Mouse (Mus musculus) embryonic facial prominence, embryonic 15.5 days (tissue): ENCODE measurements around the gene Bbs2. TPM values are rescaled to one million over a fixed set of nuclear protein-coding genes. Genes with fewer than 3 reads are reported as not detected.

Source experiments
- ATAC-seq: fragments of 200-750 bp; cut with Nextera tagmentation; 2 replicates; pipeline ENCODE4 v1.8.0; 2017; ENCODE audit warnings: low read depth, moderate TSS enrichment; ENCODE audit not compliant: insufficient number of reproducible peaks, low FRiP score, low TSS enrichment
- H3K27ac ChIP-seq: fragments of 300-500 bp; sonication (generic); replicated peaks from 2 replicates; pipeline ENCODE4 v1.5.1; 2015; ENCODE audit warnings: mild to moderate bottlenecking, inconsistent platforms
- H3K27me3 ChIP-seq: fragments of 300-500 bp; sonication (generic); 2 replicates; pipeline ENCODE4 v1.6.1; 2015; ENCODE audit warnings: inconsistent platforms
- H3K36me3 ChIP-seq: fragments of 300-500 bp; sonication (generic); 2 replicates; pipeline ENCODE4 v1.6.1; 2015; ENCODE audit warnings: mild to moderate bottlenecking, inconsistent platforms
- H3K4me1 ChIP-seq: fragments of 300-500 bp; sonication (generic); 2 replicates; pipeline ENCODE4 v1.6.1; 2015; ENCODE audit warnings: inconsistent platforms
- H3K4me2 ChIP-seq: fragments of 300-500 bp; sonication (generic); replicated peaks from 2 replicates; pipeline ENCODE4 v1.6.1; 2015; ENCODE audit warnings: mild to moderate bottlenecking, inconsistent platforms
- H3K4me3 ChIP-seq: fragments of 300-500 bp; sonication (generic); replicated peaks from 2 replicates; pipeline ENCODE4 v1.5.1; 2015; ENCODE audit warnings: mild to moderate bottlenecking, inconsistent platforms
- H3K9ac ChIP-seq: fragments of 300-500 bp; sonication (generic); 2 replicates; pipeline ENCODE4 v1.6.1; 2015; ENCODE audit warnings: inconsistent platforms
- H3K9me3 ChIP-seq: fragments of 300-500 bp; sonication (generic); replicated peaks from 2 replicates; pipeline ENCODE4 v1.6.1; 2016; ENCODE audit warnings: inconsistent platforms
- WGBS: fragments of 180-500 bp; shearing (Covaris S2); methylation state at CpG from one replicate; pipeline ENCODE4 v1.1.7; 2015; 5-methylcytosine and 5-hydroxymethylcytosine counted together
- polyA plus RNA-seq: library from polyadenylated mRNA; unstranded; fragments of >200 nt; fragmentation: Nextera tagmentation; extraction: Ambion mirVana; gene quantifications from 2 replicates; pipeline ENCODE4 v1.2.1, GENCODE M21; 2015

Bbs2 gene
- polyA plus RNA-seq, 1 experiment from 2014 or later, result 16.2 TPM

GRCm38 (mm10) chr8:94094281-94094680, 4.4 kb downstream of the Bbs2 start:
- Histone ChIP-seq H3K27ac (no peak overlapping the region), H3K36me3 (no peaks in the 10 kb centered on the region), H3K4me1 (peaks cover 6% of the 10 kb centered on the region), H3K4me3 (no peak overlapping the region), H3K27me3 (no peaks in the 10 kb centered on the region), H3K9me3 (no peaks in the 10 kb centered on the region), H3K4me2 (no peak overlapping the region), H3K9ac (no peak overlapping the region)
- 81% methylated on average over 6 of the region's 6 CpGs for WGBS
- no peak for ATAC-seq

DNA sequence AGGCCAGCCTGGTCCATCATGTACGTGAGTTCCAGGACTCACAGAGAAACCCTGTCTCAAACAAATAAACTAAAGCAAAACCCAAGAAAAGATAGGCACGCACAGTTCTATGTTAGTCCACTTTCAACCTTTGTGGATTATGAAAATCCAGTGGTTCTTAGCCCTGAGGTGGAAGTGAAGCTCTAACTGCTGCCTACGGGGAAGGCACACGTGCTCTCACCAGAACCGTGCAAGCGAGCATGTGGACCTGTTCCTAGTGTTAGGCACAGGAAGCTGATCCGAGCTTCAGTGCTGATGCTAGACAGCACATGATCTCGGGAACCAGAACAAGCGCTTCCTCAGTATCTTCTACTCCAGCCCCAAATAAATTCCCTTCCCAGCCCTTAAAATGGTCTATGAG, 5.9 kb downstream of the Bbs2 start:
- Histone ChIP-seq H3K36me3 (no peaks in the 10 kb centered on the region), H3K9me3 (no peaks in the 10 kb centered on the region), H3K27ac (no peak overlapping the region), H3K4me3 (no peak overlapping the region), H3K4me2 (no peak overlapping the region), H3K27me3 (no peaks in the 10 kb centered on the region), H3K4me1 (peaks cover 2% of the 10 kb centered on the region; the same call in 1 of the 2 replicates), H3K9ac (no peak overlapping the region)
- no peak for ATAC-seq
- 83% methylated on average over 9 of the region's 9 CpGs for WGBS

DNA sequence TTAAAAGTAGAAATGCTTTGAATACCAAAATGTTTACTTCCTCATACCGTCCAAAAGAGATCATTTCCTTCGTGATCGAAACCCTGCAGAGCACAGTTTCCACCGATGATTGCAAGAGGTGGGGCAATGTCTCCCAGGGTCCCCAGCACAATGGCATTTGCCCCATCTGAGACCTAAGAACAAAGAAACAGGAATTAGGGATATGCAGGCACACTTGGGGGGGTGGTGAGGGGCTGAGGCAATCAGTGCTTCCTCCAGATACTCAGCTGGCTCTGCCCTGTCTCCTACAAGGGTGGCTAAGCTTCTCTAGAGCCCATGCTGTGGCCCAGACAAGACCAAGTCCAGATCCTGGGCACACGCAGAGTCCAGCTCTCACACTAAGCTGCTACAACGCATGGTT, 9.0 kb downstream of the Bbs2 start:
- 64% methylated on average over 6 of the region's 6 CpGs for WGBS
- Histone ChIP-seq H3K27me3 (no peaks in the 10 kb centered on the region), H3K9ac (no peak overlapping the region), H3K4me2 (no peak overlapping the region), H3K4me1 (no peaks in the 10 kb centered on the region), H3K9me3 (no peaks in the 10 kb centered on the region), H3K36me3 (peaks cover 2% of the 10 kb centered on the region; the same call in 1 of the 2 replicates), H3K4me3 (no peak overlapping the region), H3K27ac (no peak overlapping the region)
- no peak for ATAC-seq

- Histone ChIP-seq H3K4me2 (no peak overlapping the region), H3K4me1 (no peaks in the 10 kb centered on the region), H3K9me3 (no peaks in the 10 kb centered on the region), H3K36me3 (peaks cover 2% of the 10 kb centered on the region; the same call in 1 of the 2 replicates), H3K9ac (no peak overlapping the region), H3K4me3 (no peak overlapping the region), H3K27ac (no peak overlapping the region), H3K27me3 (no peaks in the 10 kb centered on the region)
- no peak for ATAC-seq
- WGBS, result 84% methylated on average over 9 of the region's 9 CpGs
Measured at GRCm38 (mm10) chr8:94087964-94088363, 10.8 kb downstream of the Bbs2 start.

- Histone ChIP-seq H3K9ac (no peak overlapping the region), H3K9me3 (no peaks in the 10 kb centered on the region), H3K27ac (no peak overlapping the region), H3K36me3 (no peaks in the 10 kb centered on the region), H3K27me3 (no peaks in the 10 kb centered on the region), H3K4me2 (no peak overlapping the region), H3K4me1 (no peaks in the 10 kb centered on the region), H3K4me3 (no peak overlapping the region)
- ATAC-seq, result no peak
- 87% methylated on average over 12 of the region's 12 CpGs for WGBS
Measured at GRCm38 (mm10) chr8:94076461-94077192, 22.1 kb downstream of the Bbs2 start.

DNA sequence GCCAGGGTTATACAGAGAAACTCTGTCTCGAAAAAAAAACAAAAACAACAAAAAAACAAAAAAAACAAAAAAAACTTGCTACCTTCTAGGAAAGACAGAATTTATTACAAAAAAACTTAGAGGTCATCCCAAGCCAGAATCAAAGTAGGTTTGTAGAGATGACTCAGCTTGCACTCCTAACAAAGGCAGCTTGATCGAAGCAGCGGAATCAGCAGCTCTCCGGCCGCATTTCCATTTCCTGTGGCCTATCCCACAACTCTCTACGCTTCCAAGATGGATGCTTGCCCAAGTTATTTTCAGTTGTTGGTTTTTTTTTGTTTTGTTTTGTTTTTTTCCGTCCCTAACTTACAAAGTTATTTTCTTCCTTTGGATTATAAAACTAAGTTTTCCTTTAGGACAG, 29.9 kb downstream of the Bbs2 start:
- WGBS, result 92% methylated on average over 7 of the region's 7 CpGs
- no peak for ATAC-seq
- Histone ChIP-seq H3K27ac (no peak overlapping the region), H3K9me3 (no peaks in the 10 kb centered on the region), H3K4me2 (no peak overlapping the region), H3K9ac (no peak overlapping the region), H3K27me3 (no peaks in the 10 kb centered on the region), H3K4me1 (no peaks in the 10 kb centered on the region), H3K4me3 (no peak overlapping the region), H3K36me3 (peaks cover 29% of the 10 kb centered on the region)

- Histone ChIP-seq H3K4me3 (no peak overlapping the region), H3K36me3 (peaks cover 42% of the 10 kb centered on the region), H3K9ac (no peak overlapping the region), H3K9me3 (no peaks in the 10 kb centered on the region), H3K4me1 (no peaks in the 10 kb centered on the region), H3K4me2 (no peak overlapping the region), H3K27ac (no peak overlapping the region), H3K27me3 (no peaks in the 10 kb centered on the region)
- WGBS, result 73% methylated on average over 11 of the region's 11 CpGs
- no peak for ATAC-seq
Measured at GRCm38 (mm10) chr8:94066121-94066863, 32.4 kb downstream of the Bbs2 start.

- Histone ChIP-seq H3K36me3 (peaks cover 36% of the 10 kb centered on the region), H3K27ac (no peak overlapping the region), H3K27me3 (no peaks in the 10 kb centered on the region), H3K4me2 (no peak overlapping the region), H3K4me1 (no peaks in the 10 kb centered on the region), H3K9me3 (no peaks in the 10 kb centered on the region), H3K9ac (no peak overlapping the region), H3K4me3 (no peak overlapping the region)
- WGBS, result 63% methylated on average over 6 of the region's 6 CpGs
- ATAC-seq, result no peak
Measured at GRCm38 (mm10) chr8:94057157-94057854, 41.4 kb downstream of the Bbs2 start.

DNA sequence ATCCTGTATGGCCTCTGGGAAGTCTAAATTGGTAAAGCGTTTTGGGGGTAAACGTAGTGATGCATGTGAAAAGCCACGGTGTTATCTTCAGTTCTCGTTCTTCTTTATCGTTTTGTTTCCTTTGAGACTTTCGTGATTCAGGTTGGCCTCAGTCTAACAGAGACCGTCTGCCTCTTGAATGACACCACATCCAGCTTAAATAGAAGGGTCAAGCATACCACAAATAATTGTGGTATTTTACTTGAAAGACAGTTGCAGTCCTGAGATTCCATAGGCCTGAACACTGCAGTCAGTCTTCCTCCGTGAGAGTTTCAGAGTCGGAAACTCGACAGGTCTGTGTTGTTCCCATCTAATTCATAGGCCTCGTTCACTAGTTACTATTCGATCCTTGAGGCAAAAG, 46.0 kb downstream of the Bbs2 start:
- Histone ChIP-seq H3K36me3 (peaks cover 14% of the 10 kb centered on the region; the same call in 1 of the 2 replicates), H3K9ac (no peak overlapping the region), H3K27me3 (no peaks in the 10 kb centered on the region), H3K4me3 (no peak overlapping the region), H3K9me3 (no peaks in the 10 kb centered on the region), H3K4me1 (peaks cover 3% of the 10 kb centered on the region; the same call in 1 of the 2 replicates), H3K4me2 (no peak overlapping the region), H3K27ac (no peak overlapping the region)
- 68% methylated on average over 12 of the region's 12 CpGs for WGBS
- no peak for ATAC-seq

DNA sequence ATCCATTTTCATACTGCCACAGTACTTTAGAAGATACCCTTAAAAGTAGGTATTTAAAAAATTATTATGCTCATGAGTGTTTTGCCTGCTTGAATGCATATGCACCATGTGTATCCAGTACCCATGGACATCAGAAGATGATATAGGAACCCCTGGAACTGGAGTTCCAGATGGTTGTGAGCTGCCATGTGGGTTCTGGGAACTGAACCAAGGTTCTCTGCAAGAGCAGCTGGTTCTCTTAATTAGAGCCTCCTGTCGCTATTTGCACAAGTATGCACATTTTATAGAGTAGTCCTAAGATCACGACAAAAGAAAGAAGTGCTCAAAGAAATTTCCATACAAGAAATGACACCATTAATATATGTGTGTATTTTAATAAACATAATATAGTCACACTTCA, 50.9 kb downstream of the Bbs2 start:
- Histone ChIP-seq H3K27ac (no peak overlapping the region), H3K36me3 (no peaks in the 10 kb centered on the region), H3K9ac (no peak overlapping the region), H3K4me1 (peaks cover 3% of the 10 kb centered on the region; the same call in 1 of the 2 replicates), H3K4me3 (no peak overlapping the region), H3K9me3 (no peaks in the 10 kb centered on the region), H3K27me3 (no peaks in the 10 kb centered on the region), H3K4me2 (no peak overlapping the region)
- no peak for ATAC-seq
- 65% methylated on average over 2 of the region's 2 CpGs for WGBS

GRCm38 (mm10) chr8:94037806-94038205, 60.9 kb downstream of the Bbs2 start:
- H3K36me3 ChIP-seq, result no peaks in the 10 kb centered on the region
- H3K4me2 ChIP-seq, result peak overlapping the region; percentile 66
- H3K9me3 ChIP-seq, result no peaks in the 10 kb centered on the region
- no peaks in the 10 kb centered on the region for H3K27me3 ChIP-seq
- 6% methylated on average over 15 of the region's 15 CpGs for WGBS
- H3K4me1 ChIP-seq, result peaks cover 20% of the 10 kb centered on the region
- ATAC-seq, result no peak
- no peak overlapping the region for H3K27ac ChIP-seq
- peak overlapping the region; percentile 18 for H3K9ac ChIP-seq
- peak overlapping the region; percentile 64 for H3K4me3 ChIP-seq
